Mouse (Mus musculus) left cerebral cortex, postnatal 25 days (tissue): ENCODE data around the gene Nckap1. TPM values are rescaled to one million over a fixed set of nuclear protein-coding genes. Genes with fewer than 3 reads are reported as not detected.

Experiments used
- DNase-seq, 2 experiments: peaks; one replicate each; pipeline ENCODE4 v3.0.0; 2022; ENCODE audit warnings: low spot score in 2 of 2, mixed read lengths in 1 of 2
- intact Hi-C: fragments of 180-260 bp; cut with DNase I; formaldehyde crosslinking; loops from one replicate; pipeline ENCODE4 v1.15.1; 2025
- total RNA-seq, 2 experiments: library from RNA; stranded (reverse); gene quantifications; 2 replicates each; pipeline ENCODE4 v1.2.3; 2021

Gene Nckap1
- 100 to 1,000 TPM; 415 to 417 TPM for total RNA-seq

DNA sequence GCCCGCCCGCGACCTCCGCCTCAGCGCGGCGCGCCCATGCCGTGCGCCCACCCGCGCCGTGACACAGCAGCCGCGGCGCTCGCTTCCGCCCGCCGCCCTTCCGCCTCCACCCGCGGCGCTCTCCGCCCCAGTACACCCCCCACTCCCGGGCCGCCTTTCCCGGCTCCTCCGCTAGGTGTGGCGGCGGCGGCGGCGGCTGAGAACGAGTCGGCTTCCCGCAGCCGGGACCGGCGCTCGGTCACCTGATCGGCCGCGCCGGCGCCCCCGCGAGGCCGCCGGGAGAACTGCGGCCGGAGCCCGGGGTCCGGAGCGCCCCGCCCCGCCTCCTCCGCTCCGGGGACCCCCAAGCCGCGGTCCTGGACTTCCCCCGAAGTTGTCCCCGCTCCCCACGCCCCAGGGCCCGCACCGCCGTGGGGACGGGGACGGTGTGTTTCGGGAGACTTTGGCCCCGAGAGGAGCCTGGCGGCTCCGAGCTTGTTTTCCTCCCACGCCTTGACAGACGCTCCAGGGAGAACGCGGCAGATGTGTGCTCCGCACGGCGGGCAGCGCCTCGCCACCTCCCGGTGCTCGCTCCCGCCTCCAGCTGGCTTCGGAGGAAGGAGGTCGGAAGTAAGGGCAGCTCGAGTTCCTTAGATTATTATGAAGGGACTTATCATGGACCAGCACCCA lies at the start of gene Nckap1:
Gene Nckap1, minus strand, starts transcription at position 338 of the 669 bp plus-strand sequence.
- intact Hi-C loops: loop anchor here (2.0 kb wide), 3 partner anchors 14 to 58 kb away; partner anchors contain the start of genes Dusp19 and Nup35
- DNase-seq: peak; percentile 86 to 90

DNA sequence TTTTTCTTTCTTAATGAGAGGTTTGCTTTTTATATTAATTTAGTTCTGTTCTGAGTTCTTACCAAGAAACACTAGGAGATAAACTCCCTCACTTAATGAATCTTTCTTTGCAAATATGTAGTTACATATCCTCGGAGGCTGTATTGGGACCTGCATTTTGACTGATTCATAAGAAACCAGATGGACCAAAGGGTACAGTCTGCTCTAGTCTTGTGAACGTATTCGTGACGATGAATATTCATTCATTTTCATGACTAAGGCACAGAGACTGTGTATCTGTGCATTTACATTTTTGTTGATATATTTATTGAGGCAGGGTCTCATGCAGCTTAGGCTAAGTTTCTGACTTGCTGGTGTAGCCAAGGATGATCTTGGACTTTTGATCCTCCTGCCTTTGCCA lies 43.3 kb upstream of the Nckap1 start:
- intact Hi-C loops: no loop called here
- DNase-seq: no peak

DNA sequence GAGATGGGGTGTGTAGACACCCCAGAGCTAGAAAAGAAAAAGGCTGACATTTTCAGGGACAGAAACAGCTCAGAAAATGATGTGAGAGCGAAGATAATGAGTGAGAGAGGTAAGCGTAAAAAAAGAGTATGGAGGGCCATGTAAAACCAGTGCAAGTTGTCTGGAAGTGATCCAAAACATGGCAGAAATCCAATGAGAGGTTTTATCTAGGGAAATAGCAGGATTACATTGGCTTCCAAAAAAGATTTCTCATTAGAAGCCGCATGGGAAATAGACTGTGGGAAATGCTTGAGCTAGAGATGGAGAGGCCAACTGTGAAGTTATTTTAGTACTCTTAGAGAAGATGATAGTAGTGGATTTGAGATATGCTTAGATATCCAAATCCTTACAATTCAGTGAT lies 40.7 kb upstream of the Nckap1 start:
- intact Hi-C loops: no loop called here

DNA sequence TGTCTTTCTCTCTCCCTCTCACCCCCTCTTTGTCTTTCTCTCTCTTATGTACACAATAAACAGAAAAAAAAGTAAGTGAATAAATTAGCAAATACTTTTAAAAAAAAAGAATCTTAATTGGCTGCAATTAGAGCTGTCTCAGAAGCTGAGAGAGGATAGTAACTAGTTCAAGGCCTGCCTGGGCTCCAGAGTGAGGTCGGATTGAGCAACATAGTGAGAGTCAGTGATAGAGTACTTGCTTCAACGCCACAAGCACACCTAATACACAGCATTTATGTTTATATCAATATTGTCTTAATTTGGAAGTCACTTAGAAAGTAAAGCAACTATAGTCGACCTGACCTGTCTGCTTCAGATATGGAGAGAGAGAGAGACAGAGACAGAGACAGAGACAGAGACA lies 37.8 kb upstream of the Nckap1 start:
- intact Hi-C loops: no loop called here
- no peak for DNase-seq

More for the DNA sequence above, 40.7 kb upstream of the Nckap1 start:
- DNase-seq: peak in 1 of 2 experiments; percentile 54

DNA sequence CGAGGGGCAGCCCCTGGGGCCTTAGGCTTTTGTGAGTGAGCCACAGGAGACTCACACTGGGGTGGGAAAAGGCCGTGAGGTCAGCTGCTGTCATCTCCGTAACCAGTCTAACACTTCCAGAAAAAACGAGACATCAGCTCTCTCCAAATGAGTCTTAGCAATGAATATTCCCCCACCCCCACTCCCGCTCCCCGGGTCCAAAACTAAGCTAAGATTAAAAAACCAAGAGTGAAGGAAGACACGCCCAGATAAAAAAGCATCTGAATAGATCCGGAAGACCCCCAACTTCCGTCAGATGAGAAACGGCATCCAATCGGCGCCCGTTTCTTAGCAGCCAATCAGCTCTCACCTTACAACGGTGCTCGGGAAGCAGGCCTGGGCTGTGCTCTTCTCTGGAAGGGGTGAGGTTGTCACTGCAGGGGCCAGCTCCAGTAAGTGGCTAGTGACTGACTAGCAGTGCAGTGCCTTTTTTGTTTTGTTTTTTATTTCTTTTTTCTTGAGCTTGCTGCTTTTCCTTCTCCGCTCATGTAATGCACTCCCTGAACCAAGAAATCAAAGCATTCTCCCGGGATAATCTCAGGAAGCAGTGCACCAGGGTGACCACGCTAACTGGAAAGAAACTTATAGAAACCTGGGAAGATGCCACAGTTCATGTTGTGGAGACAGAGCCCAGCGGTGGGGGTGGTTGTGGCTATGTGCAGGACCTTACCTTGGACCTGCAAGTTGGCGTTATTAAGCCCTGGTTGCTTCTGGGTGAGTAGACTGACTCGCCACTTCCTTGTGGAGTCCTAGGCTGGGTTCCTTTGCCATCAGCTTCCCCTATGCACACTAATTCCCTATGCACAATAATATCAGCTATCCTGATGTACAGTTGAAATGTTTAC lies 35.9 kb upstream of the Nckap1 start, which contains the start of the genes Dusp19 and Nup35:
Gene Dusp19, plus strand, starts transcription at position 192 of the 884 bp plus-strand sequence.
Gene Nup35, plus strand, starts transcription at position 383 of the 884 bp plus-strand sequence.
- peak; percentile 97 for DNase-seq
- intact Hi-C loops: loop anchor here (1.0 to 2.0 kb wide), 2 partner anchors 21 to 36 kb away; partner anchors contain the start of gene Nckap1

DNA sequence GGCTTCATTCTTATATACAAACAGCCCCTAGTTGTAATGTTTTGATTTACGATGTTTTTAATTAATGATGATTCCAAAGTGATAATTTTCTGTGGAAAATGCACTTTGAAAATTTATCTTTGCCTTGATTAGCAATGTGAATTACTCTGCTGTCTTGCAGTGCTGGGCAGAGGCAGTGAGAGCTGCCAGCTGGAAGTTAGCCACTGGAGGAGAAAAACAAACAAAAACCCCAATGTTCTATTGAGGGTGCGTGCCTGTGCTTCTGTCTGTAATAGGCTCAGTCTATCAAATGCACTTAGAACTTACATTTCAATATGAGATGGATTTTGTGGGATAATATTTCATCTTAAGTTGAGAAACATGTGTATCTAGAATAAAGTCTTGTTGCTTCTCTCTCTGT lies 31.6 kb upstream of the Nckap1 start:
- intact Hi-C loops: no loop called here
- no peak for DNase-seq

DNA sequence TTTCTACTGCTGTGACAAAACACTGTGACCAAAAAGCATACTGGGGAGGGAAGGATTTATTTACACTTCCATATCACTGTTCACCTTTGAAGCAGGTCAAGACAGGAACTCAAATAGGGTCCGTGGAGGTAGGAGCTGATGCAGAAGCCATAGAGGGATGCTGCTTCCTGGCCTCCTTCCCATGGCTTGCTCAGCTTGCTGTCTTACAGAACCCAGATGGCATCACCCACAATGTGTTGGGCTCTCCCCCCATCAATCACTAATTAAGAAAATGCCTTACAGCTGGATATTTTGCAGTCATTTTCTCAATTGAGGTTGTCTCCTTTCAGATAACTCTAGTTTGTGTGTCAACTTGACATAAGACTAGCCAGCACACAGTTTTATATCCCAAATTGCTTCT lies 31.1 kb upstream of the Nckap1 start:
- DNase-seq: no peak
- intact Hi-C loops: no loop called here

DNA sequence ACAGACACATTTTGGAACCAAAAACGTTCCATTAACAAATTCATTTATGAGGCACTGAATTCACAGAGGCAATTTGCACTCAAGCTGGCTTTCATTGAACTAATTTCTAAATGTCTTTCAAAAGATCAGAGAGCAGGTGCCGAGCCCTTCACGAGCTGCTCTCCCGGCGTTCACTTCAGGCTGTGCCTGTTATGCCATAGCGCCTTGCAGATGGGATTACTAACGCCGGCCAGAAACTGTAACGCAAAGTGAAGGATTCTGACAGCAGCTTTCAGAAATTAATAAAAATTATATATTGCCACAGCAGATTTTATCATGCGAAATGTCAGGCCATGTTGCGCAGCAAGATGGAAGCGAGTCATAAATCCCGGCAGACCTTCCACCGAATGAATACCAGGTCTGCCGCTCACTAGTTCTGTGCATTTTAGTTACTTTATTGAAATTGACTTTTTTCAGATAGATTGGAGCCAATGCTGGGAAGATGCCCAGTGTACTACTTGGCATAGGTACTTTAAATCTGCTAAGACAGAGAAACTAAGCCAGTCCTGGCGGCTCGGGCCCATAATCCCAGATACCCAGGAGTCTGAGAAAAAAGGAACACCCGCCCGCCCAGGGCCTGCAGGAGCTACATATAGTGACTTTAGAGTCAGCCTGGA lies 22.7 kb upstream of the Nckap1 start:
- DNase-seq: peak in 1 of 2 experiments; percentile 51
- intact Hi-C loops: no loop called here

DNA sequence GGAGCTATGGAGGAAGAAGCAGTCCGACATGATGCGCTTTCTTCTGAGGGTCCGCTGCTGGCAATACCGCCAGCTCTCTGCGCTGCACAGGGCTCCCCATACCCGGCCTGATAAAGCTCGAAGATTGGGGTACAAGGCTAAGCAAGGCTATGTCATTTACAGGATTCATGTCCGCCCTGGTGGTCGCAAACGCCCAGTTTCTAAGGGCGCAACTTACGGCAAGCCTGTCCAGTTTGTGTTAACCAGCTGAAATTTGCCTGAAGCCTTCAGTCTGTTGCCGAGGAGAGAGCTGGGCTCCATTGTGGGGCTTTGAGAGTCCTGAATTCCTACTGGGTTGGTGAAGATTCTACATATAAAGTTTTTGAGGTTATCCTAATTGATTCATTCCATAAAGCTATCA lies 21.6 kb upstream of the Nckap1 start:
- DNase-seq: no peak
- intact Hi-C loops: no loop called here

DNA sequence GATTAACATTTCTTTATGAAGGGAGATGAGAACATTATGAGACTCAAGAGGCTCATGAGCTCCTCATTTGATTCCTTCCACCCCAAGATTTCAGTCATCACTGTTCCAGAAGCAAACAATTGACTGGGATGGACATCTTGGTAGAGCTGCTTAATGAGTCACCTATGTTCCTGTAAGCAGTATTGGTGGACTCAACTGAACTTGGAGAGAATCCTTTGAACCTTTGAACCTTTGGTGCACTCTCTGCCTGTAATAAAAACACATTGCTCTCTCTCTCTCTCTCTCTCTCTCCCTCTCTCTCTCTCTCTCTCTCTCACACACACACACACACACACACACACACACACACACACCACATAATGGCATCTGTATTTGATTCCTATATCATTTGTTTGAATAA lies 19.4 kb upstream of the Nckap1 start:
- intact Hi-C loops: no loop called here
- no peak for DNase-seq

DNA sequence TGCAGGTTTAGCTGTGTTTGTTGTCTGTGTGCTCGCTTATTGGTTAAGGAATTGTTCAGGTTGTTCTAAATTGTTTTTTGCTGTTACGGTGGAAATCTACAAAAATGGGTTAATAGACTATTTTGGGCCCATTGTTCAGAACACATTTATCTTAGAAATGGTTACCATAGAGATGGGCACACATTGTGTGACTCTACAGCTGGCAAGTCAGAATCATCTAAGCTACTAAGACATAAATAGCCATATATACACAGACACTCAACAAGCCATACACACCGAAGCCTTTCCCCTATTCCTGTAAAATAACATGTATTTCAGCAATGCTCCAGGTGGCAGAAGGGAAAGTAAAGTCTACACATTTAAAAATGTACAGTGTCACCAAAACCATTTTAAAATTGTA lies 18.7 kb upstream of the Nckap1 start:
- intact Hi-C loops: no loop called here
- peak in 1 of 2 experiments; percentile 41 for DNase-seq

DNA sequence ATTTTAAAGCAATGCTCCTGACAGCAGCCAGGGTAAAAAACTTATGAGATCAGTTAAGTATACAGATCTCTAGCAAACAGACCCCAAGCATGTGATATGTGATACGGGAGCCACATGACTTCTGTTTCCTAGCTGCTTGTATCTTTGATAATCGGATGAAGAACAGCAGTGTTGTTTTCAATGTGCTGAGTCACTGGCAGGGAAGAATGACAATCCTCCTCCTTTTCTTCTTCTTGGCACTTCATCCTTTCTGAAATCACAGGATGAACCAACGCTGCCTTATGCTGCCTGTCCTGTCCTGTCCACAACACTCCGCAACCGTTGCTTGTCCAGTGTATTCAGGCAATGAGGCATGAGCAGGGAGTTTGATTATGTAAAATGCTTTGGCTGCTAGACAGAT lies 15.8 kb upstream of the Nckap1 start:
- peak; percentile 25 to 54 for DNase-seq
- intact Hi-C loops: no loop called here

DNA sequence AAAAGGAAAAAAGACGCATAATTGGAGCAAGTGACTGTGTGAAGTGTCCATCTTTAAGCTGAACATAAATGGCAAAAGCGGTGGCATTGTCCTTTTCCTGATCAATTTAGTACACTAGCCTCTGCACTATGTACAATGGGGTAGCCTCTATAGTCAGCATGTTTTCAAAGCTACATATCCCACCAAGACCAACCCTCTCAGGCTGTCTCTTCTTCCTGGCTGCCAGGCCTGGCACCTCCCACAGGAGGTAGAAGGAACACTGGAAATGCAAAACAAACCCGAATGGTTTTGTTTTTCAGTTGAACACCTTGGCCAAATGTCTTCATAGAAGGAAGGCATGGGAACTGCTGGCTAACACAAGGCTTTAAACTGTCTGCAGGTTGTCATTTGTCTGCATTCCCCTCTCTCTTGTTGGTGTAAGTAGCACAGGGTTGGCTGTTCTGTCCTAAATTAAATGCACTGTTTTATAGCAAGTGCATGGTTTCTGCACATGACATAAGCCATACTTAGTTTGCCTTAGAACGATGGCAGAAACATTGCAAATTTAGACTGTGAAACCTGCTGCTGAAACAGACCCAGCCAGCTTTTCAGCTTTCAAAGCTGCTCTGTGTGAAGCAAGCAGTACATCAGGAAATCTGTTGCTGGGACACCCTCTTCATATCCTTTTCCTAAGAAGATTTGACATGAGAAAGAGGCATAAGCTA lies 13.2 kb upstream of the Nckap1 start:
- intact Hi-C loops: loop anchor here (2.0 kb wide), 1 partner anchor 14 kb away; the partner anchor contains the start of gene Nckap1
- peak; percentile 58 to 87 for DNase-seq

DNA sequence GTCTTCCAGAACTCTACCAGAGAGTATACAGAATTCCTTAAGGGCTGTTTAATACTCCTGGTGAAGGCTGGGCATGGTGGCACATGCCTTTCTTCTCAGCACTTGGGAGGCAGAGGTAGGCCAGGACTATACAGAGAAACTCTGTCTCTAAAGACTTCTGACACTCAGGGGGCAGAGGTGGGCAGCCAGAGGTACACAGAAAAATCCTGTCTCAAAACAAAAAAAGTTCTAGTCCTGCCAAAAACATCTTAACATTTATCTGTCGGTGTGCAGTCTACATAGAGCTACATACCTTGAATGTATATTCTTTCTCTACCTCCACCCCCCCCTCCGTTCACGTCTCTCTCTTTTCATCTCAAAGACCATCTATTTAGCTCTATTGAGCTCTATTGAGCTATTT lies 1.2 kb upstream of the Nckap1 start:
- no peak for DNase-seq
- intact Hi-C loops: no loop called here

DNA sequence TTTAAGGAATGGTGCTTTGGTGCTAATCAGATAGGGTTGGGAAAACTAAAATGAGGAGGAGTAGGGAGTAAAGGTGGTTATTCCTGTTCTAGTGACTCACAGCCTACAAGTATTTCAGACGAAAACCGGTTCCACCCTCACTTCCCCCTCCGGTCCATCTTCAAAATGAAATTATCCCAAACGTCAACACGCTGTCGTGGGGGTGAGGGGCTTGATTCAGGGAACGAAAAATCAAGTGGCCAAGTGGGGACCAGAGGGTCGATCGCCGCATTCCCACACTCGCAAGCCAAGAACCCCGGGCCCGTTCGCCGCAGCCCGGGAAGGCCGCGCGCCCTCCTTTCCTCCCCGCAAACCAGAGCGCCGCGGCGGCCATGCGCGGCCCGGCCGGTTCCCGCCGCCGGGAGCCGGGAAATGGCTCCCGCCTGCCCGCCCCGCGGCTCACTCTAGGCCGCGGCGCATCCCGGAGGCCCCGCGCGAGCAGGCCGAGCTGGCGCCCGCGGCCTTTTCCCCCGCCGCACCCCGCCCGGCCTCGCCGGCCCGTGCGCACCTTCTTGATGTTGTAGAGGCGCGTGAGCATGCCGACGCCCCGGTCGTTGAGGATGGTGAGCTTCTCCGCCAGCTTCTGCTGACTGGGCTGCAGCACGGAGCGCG lies 744 bp downstream of the Nckap1 start:
- peak; percentile 37 to 54 for DNase-seq
- intact Hi-C loops: loop anchor here (2.0 kb wide), 3 partner anchors 14 to 58 kb away; partner anchors contain the start of genes Dusp19 and Nup35

DNA sequence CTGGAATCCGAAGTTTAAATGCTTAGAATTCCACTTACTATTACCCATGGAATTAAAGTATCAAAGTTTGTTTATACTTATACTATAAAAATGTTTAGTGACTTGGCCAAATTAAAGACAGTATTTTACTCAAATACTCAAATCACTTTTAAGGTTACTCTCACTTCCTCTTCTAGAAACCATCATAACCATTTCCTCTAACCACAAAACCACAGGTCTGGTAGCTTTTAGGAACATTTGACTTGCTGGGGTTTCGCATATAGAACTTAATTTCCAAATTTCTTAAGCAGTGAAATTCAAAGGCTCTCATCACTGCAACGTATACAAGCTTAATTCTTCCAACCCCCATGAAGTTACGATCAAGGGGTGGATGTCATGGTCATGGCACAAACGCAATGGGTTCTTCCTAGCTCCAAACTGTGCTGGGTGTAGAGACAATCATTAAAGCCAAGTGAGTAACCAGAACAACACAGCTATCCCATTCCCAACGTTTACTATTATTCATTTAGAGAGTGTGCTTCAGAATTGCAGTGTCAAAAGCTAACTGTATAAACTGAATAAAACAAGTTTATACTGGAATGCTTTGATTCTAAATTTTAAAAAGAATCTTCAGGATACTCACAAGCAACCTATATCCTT lies 1.8 kb downstream of the Nckap1 start:
- intact Hi-C loops: no loop called here
- DNase-seq: no peak

DNA sequence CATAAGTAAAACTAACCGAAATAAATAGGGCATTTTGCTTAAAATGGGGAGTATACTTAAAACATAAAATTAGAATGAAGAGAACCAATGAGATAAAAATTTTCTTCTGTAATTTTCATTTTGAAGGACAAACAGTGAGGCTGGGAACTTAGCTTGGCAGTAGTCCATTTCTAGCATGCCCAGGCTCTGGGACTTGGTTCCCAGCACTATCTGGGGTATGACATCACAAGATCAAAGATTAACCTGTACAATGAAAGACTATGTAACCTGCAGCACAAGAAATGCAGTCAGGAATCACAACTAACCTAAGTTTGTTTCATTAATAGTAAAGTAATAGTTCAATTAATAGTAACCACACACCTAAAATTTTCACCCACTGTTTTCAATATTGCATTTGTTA lies 3.9 kb downstream of the Nckap1 start:
- intact Hi-C loops: no loop called here

DNA sequence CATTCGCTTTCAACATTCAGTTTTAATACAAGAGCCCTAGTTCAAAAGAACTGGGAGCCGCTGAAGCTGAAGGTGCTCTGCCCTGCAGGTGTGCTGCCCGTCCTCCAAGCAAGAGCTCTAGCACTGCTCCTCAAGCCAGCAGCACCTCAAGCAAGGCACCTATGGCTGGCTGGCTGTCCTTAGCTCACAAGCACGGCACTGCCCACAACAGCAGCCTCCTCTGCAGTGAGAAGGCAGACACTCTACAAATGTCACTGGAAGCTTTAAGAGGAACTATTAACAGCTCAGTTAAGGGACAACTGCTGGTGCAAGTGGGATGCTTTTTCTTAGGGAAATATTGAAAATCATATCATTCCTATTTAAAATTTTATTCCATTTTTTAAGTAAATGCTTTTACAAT lies 10.5 kb downstream of the Nckap1 start:
- intact Hi-C loops: no loop called here
- DNase-seq: peak in 1 of 2 experiments; percentile 45

More for the DNA sequence above, 3.9 kb downstream of the Nckap1 start:
- DNase-seq: no peak
